Mouse (Mus musculus): ENCODE results near the gene Rbbp5.

The Rbbp5 gene

DNA sequence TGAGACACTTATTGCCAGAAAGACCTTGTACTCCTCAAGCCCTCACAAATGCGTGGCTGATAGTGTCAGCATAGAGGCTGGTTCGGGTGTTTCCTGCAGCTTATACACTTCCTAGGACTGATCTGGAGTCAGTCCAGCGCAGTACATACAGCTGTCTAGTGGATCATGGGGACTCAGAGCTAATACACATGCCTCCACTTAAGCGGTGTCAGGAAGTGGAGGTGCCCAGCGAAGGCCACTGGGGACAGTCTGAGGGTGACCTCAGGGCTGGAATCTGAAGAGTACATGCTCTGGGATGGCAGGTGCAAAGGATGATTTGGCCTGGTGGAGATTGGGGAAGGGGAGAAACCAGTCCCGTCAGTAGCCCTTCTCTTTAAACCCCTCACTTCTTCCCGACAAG, 63.5 kb downstream of the Rbbp5 start:
- no peak for ATAC-seq (ENCODE audit: low TSS enrichment)

DNA sequence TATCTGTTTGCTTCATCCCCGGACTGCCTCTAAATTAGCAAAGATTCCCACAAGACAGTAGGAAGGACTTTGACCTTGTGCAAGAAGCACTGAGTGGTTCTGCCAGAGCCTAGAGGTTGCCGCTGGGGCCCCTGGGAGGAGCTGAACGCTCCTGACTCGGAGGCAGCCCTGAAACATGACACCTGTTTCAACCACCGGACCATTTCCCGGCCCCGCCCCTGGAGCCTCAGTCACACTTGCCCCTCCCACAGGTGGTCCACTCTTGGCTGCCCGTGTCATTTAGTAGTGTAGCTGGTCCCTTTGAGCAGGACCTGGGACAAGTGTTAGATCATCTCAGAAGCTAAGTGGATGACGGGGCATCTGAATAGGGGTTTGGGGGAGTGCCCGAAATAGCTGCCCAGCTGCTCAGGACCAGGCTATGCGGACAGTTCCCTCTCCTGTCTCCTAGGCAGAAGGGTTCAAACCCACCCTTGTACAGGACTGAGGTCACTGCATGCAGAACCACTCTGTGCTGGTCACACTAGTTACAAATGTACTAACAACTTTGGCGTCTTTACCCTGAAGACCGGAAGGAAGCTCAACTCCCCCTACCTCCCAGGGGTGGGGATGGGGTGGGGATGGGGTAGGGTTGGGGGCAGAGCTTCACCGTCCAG, 64.1 kb downstream of the Rbbp5 start:
- ATAC-seq (ENCODE audit: low TSS enrichment), result no peak

DNA sequence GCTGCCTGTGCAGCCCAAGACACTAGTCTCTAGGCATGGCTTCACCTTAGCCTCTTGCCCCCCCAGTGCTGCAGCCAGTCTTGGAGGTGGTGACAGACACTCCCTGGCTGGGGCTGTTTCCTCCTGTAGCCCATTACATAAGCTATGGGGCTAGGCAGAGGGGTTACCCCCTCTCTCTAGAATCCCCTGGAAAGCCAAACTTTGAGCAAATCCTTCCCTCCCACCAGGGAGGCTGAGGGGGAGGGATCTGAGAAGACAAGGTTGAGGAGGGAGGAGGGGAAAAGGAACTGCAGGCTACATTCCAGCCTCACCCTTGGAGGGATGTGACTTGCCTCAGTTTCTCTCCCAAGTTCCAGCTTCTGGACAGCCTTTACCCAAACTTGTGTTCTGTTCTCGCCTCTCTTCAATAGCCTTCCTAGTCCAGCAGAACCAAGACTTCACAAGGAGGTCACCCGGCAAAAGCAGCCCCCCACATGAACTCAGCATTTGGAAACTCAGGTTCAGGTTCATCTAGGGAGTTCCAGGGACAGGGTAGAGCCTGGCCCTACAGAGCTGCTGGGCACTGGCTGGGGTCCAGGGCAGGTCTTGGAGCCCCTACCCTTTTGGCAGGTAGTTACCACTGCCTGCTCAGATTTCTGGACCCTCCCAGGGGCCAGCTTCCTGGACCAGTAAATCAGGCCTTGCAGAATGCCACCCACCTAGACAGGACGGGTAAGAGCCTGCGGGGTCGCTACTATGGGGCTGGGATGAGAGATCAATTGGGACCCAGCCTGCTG, 64.8 kb downstream of the Rbbp5 start:
- peak; percentile 10; the same call in 1 of the 2 replicates for ATAC-seq (ENCODE audit: low TSS enrichment)

DNA sequence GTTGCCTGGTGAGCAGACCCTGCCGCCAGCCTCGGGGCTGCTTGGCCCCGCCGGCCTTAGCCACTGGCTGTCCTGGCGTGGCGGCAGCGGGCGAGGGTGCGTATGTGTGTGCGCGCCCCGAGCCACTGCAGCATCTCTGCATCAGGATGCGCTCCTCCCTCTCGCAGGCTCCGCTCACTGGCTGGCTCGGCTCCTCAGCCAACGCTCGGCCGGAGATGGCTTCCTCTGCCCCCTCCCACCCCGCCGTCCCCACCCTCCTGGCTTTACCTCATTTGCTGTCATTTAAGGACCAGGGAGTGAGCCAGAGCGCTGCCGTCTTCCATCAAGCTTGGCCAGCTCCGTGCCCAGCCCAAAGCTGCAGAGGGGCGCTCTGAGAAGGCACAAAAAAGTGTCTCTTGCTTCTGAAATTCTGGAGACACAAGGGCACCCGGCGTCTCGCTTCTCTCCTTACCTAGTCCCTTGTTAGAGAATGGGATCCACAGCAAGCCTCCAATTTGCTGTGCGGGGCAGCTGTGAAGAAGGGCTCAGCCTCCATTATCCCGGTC, 65.7 kb downstream of the Rbbp5 start, which contains the start of gene Cntn2:
Gene Cntn2, minus strand, starts transcription at position 495 of the 545 bp plus-strand sequence.
- peak; percentile 93 for ATAC-seq (ENCODE audit: low TSS enrichment)

DNA sequence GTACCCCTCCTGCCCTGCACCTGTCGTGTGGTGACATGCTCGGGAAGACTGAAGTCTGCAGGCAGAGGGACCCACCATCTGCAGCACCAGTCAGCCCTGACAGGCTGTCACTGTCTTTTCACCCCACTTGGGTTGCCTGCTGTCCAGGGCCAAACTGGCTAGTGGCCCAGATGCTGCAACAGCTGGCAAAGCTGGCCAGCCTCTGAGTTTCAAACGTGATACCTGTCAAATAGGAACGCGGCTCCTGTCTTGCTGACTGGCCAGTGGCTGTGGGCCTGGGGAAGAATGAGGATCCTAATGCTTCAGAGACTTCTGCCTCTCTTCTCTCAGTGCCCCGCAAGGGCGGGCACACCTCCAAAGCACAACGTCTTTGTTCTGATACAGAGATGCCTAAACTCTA, 66.6 kb downstream of the Rbbp5 start:
- ATAC-seq (ENCODE audit: low TSS enrichment), result no peak

Measured in frontal cortex, adult (tissue).